Mouse (Mus musculus) lung, postnatal 14 days (tissue): ENCODE data around the gene Aftph.

Source experiments
- DNase-seq: peaks from one replicate; pipeline ENCODE4 v3.0.0; 2021

The Aftph gene

DNA sequence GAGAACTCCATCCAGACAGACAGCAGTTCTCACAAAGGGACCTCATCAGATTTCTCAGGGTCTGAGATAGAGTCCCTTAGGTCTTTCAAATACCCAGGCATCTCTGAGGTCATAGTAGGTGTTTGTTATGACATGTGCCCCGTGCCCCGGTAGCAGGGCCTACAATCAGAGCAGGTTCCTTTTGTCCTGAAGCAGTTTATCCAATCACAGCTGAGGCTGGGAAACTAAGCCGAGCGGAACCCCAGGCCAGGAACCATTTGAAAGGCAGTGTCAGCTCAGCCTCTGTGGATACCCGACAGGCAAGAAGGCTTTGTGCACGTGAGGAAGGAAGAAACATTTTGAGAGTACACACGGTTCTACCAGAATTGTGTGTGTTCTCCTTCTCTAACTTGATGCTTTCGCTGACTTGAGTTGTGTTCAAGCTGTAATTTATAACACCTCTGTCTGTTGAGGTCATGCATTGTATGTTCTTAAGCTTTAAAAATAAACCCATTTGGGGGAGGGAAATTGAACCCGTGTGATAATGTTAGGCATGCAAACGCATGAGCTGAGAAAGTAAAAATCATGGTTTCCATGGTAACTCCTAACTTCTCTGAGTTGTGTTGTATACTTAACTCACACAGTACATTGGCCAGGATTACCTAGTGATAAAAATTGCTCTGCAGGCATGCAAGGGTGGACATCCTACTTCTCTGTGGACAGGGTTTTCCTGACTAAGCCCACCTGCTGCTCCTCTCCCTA, 94.2 kb downstream of the Aftph start:
- no peak for DNase-seq

DNA sequence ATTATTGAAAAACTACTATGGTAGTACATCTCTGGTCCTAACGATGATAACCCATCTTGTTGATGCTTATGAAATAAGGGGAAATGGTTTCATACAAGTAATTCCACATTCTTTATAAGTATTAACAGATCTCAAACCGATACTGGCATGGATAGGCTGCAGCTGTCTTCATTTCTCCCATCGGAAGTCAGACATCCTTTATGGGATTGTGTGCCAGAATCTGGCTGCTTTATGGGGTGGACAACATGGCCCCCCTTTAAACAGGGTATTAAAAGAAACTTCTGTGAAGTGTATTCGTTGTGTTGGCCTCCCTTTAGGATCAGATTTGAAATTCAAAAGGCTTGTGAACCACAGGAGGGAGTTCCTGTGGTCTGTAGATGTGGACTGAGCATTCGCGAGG, 95.2 kb downstream of the Aftph start:
- DNase-seq: no peak

GRCm38 (mm10) chr11:20645521-20645920, 95.9 kb downstream of the Aftph start:
- no peak for DNase-seq

DNA sequence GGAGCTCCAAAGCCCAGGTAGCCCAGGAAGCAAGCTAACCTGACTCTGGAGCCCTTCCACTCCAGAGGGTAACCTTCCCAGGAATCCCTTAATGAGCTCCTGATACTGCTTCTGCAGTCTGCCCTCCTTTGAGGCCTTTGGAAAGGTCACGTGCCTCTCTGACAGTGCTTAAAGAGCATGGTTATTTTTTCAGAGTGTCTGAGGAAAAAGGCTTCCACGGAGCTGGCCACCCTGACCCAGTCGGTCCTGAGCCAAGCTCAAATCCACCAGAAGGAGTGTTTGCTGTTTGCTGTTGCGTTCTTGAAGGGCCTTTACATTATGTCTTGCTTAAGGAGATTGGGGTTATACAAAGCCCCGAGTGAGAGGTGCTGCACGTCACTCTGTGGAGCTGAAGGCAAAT, 96.5 kb downstream of the Aftph start:
- DNase-seq: no peak

DNA sequence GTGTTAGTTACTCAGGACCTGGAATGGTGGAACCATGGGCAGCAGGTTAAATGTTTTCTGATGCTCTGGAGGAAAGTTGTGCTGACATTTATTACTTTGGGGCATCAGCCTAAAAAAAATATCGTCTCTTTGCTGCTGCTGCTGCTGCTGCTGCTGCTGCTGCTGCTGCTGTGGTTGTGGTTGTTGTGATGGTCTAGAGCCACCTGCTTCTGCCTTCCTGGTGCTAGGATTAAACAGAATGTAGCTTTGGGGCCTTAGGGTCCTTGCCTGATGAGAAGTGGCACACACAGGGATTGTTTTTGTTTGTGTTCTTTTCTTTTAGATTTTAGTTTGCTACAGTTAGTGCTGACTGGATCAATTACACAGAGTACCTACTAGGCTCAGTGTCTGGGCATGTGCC, 97.2 kb downstream of the Aftph start:
- DNase-seq: no peak

DNA sequence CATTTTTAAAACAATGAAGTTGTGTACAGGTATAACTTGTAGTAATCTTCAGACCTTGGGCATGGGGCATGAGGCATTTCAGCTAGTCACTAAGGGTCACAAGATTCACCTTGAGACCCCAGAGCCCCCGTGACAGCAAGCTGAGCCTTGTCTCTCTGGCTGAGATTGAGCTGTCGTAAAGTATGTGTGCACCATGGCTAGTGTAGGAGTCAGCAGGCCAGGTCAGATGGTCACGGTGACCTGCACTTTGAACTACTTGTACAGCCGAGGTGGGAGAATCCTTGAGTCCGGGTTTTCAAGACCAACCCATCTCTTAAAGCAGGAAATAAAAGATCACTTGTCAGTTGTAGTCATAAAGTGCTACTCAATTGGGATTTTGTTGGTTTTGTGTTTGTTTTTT, 98.2 kb downstream of the Aftph start:
- DNase-seq: no peak

DNA sequence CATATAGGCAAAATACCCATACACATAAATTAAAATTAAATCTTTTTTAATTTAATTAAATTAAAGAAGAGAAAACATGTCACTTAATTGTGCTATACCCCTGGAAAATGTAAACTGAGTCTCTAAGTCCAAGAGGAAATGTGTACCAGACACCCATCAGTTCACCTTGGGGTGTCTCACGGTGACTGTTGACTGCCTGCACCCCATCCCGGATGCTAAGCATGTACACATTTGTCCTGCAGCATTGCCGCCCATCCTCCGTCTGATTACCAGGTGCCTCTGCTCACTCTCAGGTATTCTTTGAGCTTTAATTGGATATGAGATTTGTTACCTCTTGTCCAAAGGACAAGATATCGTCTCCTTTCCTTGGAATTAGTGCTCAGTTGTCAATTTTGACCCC, 99.1 kb downstream of the Aftph start:
- DNase-seq: no peak

DNA sequence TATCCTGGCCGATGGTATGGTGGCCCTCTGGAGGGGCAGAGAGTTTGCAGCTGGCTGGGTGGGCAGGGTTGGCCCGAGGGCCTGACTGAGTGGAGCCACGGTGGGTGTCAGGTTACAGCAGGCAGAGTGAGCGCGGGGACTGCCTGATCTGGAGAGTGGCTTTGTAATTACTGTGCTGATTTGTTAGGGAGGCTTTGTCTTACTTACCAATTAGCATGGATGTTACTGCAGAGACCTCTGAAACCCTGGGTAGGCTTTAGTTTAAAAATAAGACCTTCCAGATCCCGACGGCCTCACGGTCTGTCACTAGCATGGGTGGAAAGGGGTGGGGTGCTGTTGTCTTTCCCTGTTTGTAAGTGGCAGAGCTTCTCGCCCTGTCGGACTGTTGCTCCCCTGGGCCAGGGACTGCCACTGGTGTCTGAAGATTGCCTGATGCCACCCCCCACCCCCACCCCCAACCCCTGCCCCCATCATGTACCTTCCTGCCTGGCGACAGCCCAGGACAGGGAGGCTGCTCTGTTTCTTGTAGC, 101.4 kb downstream of the Aftph start:
- DNase-seq: no peak

GRCm38 (mm10) chr11:20638841-20639240, 102.5 kb downstream of the Aftph start:
- DNase-seq: peak; percentile 91

DNA sequence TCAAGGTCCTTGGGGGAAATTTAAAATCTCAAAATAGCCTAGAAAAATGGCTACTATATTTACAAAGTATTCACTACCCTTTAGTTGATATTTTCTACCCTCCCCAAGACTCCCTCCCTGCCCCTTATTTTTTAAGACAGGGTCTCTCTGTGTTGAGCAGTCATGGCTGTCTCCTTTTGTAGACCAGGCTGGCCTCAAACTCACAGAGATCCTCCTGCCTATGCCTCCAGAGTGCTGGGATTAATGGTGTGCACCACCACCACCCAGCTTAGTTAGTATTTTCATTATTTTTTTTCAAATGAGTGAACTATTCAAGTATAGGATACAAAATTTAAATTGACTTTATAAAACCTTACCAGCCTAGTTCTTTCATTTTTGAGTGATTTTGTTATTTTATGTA, 104.3 kb downstream of the Aftph start:
- no peak for DNase-seq

DNA sequence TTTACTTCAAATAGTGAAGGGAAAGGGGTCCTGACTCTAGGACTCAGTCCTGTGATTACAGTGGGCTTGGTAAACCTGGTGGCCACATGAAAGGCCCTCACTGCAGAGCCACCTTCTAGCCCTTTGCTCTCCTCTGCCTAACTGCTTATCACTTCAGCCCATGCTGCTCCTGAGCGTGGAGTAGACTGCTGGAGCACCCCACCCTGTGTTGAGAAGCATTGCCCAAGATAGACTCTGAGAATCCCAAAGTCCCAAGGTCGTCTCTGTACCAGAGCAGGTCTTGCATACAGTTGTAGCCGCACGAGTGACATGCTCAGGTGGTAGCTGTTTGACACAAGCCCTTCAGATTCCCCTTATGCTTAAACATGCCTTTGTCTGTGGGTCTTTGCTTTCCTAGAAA, 105.3 kb downstream of the Aftph start:
- no peak for DNase-seq

GRCm38 (mm10) chr11:20635646-20636045, 105.7 kb downstream of the Aftph start:
- no peak for DNase-seq
